Mouse (Mus musculus) v-Abl transformed pro-B cells (cell line): Measurements from ENCODE around the gene Rnf208.

Experiments used
- in situ Hi-C, 2 experiments: fragments of 400-800 bp; cut with MboI; formaldehyde crosslinking; loops; one replicate each; pipeline ENCODE4 v1.15.1; 2025; ENCODE audit not compliant: unreplicated experiment in 2 of 2

Rnf208 gene

DNA sequence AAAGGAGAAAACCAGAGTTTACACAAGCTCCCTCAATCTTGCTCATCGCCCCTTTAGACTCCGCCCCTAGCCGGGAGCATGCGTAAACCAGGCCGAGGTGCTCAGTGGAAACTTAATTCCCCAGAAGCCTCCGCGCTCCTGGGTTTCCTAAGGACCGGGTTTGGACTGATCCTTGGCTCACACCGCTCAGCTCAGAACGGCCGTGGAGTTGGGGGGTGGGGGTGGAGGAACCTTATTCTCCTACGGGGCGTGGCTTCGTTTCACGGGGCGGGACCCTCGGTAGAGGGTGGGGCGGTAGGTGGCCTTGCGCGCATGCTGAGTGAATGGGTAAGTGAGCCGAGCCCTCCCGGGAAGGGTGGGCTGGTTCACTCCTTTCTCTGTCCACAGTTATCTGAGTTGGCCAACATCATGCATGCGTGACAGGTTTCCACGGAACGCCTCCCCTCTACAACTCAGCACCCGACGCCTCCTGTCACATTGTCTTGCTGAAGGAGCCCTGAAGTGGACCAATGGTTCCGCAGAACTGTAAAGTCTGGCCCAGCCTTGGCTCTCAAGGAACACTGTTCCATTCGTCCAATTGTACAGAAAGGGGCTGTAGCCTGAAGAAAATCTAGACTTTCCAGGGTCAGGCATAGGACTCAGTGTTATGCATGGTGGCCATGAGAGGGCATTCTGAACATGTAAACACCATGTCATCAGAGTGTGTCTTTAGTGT, 1.2 kb upstream of the Rnf208 start:
- in situ Hi-C loops, result no loop called here

GRCm38 (mm10) chr2:25241438-25241775, 648 bp upstream of the Rnf208 start:
- in situ Hi-C loops, result no loop called here

GRCm38 (mm10) chr2:25243342-25243741, 1.3 kb downstream of the Rnf208 start:
- in situ Hi-C loops, result no loop called here

GRCm38 (mm10) chr2:25244144-25244543, 2.1 kb downstream of the Rnf208 start:
- in situ Hi-C loops, result no loop called here

- in situ Hi-C loops, result no loop called here
Observed at GRCm38 (mm10) chr2:25246183-25247072, 4.4 kb downstream of the Rnf208 start, which contains the start of gene AL732309.1. Gene AL732309.1, minus strand, starts transcription at chr2:25246863.

GRCm38 (mm10) chr2:25252331-25252730, 10.3 kb downstream of the Rnf208 start:
- in situ Hi-C loops, result loop anchor here (5.0 to 25.0 kb wide), 4 partner anchors 58 to 1660 kb away; partner anchors contain the start of genes Med22 (in 1 of the 2), Noxa1 (in 1 of the 2), Rpl7a (in 1 of the 2) and Surf1 (in 1 of the 2)

DNA sequence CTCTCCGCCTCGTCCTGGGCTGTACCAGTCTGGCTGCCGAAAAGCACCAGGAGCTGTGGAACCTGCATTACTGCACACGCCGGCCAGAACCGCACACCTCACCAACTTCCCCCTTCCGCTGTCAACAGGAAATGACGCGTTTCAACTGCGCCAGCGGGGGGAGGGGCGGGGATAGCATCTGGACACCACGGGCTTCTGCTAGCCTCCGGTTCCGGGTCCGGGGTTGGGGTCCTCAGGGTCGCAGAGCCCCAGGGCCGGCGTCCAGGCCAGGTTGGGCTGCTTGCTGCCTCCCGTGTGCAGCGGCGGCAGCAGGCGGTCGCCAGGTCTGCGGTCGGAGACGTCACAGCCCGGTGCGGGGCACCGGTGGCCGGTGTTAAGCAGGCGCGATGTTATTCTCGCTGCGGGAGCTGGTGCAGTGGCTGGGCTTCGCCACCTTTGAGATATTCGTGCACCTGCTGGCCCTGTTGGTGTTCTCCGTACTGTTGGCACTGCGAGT, 13.3 kb downstream of the Rnf208 start, which contains the start of gene Tmem203:
Tmem203 (plus strand) TSS at position 156 of the 496 bp plus-strand sequence.
- in situ Hi-C loops, result loop anchor here (5.0 to 25.0 kb wide), 4 partner anchors 61 to 1657 kb away; partner anchors contain the start of genes Med22 (in 1 of the 2), Noxa1 (in 1 of the 2), Rpl7a (in 1 of the 2) and Surf1 (in 1 of the 2)

- in situ Hi-C loops, result loop anchor here (5.0 to 25.0 kb wide), 4 partner anchors 62 to 1656 kb away; partner anchors contain the start of genes Med22 (in 1 of the 2), Noxa1 (in 1 of the 2), Rpl7a (in 1 of the 2) and Surf1 (in 1 of the 2)
Observed at GRCm38 (mm10) chr2:25256443-25257109, 14.5 kb downstream of the Rnf208 start.

- in situ Hi-C loops, result loop anchor here (5.0 to 25.0 kb wide), 4 partner anchors 62 to 1655 kb away; partner anchors contain the start of genes Med22 (in 1 of the 2), Noxa1 (in 1 of the 2), Rpl7a (in 1 of the 2) and Surf1 (in 1 of the 2)
Observed at GRCm38 (mm10) chr2:25257250-25257649, 15.2 kb downstream of the Rnf208 start.

DNA sequence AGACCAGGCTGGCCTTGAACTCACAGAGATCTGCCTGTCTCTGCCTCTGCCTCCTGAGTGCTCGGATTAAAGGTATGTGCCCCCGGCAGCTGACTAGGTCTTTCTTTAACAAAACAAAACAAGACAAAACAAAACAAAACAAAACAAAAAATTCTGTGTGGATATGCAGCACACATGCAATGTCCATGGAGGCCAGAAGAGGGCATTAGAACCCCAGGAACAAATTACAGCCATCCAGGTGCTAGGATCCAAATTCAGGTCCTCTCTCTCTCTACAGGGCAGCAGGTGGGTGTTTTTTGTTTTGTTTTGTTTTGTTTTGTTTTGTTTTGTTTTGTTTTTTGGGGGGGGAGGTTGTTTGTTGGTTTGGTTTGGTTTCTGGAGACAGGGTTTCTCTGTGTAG, 16.8 kb downstream of the Rnf208 start:
- in situ Hi-C loops, result loop anchor here (5.0 to 25.0 kb wide), 4 partner anchors 64 to 1653 kb away; partner anchors contain the start of genes Med22 (in 1 of the 2), Noxa1 (in 1 of the 2), Rpl7a (in 1 of the 2) and Surf1 (in 1 of the 2)

- in situ Hi-C loops, result loop anchor here in 1 of 2 experiments (25.0 kb wide), 1 partner anchor 1650 kb away; the partner anchor contains the start of genes Med22, Rpl7a, Surf1 and Surf2
Observed at GRCm38 (mm10) chr2:25261870-25262269, 19.8 kb downstream of the Rnf208 start.

DNA sequence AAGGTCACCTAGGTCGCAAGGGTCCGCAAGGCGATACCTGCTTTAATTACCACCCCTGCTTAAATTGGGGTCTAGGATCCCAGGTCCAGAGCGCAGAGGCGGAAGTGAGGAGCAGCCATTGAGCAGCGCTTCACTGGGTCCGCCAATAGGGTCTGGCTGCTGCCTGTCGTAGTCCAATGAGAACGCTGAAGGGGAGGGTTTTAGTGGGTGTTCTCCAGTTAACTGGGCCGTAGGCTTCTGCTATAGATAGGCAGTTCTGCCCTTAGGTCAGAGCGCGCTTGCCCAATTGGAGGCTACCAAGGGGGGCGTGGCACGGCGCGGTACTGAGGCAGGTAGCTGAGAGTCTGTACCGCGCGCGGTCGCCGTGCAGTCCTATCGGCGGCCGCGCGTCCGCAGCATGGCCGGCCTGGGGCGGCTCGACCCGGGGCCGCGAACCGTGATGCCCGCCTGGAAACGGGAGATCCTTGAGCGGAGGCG, 20.3 kb downstream of the Rnf208 start, which contains the start of gene Tprn:
Tprn (plus strand) TSS at position 328 of the 477 bp plus-strand sequence.
- in situ Hi-C loops, result loop anchor here in 1 of 2 experiments (25.0 kb wide), 1 partner anchor 1650 kb away; the partner anchor contains the start of genes Med22, Rpl7a, Surf1 and Surf2

- in situ Hi-C loops, result loop anchor here in 1 of 2 experiments (25.0 kb wide), 1 partner anchor 1649 kb away; the partner anchor contains the start of genes Med22, Rpl7a, Surf1 and Surf2
Observed at GRCm38 (mm10) chr2:25262795-25263622, 21.0 kb downstream of the Rnf208 start.

DNA sequence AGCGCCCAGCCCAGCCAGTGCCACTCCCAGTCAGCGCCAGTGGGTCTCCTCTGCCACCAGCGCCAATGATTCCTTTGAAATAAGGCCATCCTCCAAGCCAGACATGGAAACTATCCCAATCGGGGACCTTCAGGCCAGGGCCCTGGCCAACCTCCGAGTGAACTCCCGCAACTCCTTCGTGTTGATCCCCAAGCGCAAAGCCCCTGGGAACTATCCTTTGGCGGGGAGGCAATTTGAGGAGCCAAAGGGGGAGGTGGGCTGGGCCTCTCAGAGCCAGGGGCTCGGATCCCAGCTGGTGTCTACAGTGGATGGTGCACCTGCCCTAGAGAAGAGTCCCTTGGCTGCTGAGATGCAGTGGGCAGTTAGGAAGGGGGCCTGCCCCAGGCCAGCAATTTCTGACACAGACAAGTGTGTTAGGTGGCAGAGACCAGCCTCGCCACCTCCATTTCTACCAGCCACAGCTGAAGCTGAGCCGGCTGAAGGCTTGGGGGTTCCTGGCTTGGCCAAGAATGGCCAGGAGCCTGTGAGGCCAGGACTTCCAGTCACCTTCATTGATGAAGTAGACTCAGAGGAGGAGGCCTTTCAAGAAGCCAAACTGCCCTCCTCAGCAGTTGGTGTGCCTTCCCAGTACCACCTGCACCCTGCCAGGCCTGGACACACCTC, 21.7 kb downstream of the Rnf208 start:
- in situ Hi-C loops, result loop anchor here in 1 of 2 experiments (25.0 kb wide), 1 partner anchor 1649 kb away; the partner anchor contains the start of genes Med22, Rpl7a, Surf1 and Surf2

- in situ Hi-C loops, result loop anchor here in 1 of 2 experiments (25.0 kb wide), 1 partner anchor 1648 kb away; the partner anchor contains the start of genes Med22, Rpl7a, Surf1 and Surf2
Observed at GRCm38 (mm10) chr2:25264286-25264660, 22.2 kb downstream of the Rnf208 start.

GRCm38 (mm10) chr2:25264851-25265250, 22.8 kb downstream of the Rnf208 start:
- in situ Hi-C loops, result loop anchor here in 1 of 2 experiments (25.0 kb wide), 1 partner anchor 1647 kb away; the partner anchor contains the start of genes Med22, Rpl7a, Surf1 and Surf2

- in situ Hi-C loops, result loop anchor here in 1 of 2 experiments (25.0 kb wide), 1 partner anchor 1646 kb away; the partner anchor contains the start of genes Med22, Rpl7a, Surf1 and Surf2
Observed at GRCm38 (mm10) chr2:25265897-25266656, 24.0 kb downstream of the Rnf208 start.
